Mouse (Mus musculus): ENCODE results near the gene Olfr221. TPM values are rescaled to one million over a fixed set of nuclear protein-coding genes. Genes with fewer than 3 reads are reported as not detected.

Gene Olfr221
- polyA plus RNA-seq, 2 experiments: not detected

- H3K36me3 ChIP-seq (ENCODE audit: control insufficient read depth, insufficient read depth, low read length): no peaks in the 10 kb centered on the region
- H3K9ac ChIP-seq (ENCODE audit: low read depth, low read length, severe bottlenecking): peak overlapping the region; percentile 83
- no peak for DNase-seq (ENCODE audit: low spot score)
- H3K27ac ChIP-seq (replicated peaks; ENCODE audit: low read depth, low read length): peak overlapping the region; percentile 99
- peak; percentile 7; the same call in 1 of the 2 replicates for ATAC-seq (ENCODE audit: low FRiP score, low read depth)
- 26% methylated on average over 12 of the region's 12 CpGs for WGBS
- peak overlapping the region; percentile 64 for H3K4me2 ChIP-seq (replicated peaks; ENCODE audit: low read depth, low read length, severe bottlenecking)
- peaks cover 34% of the 10 kb centered on the region for H3K4me1 ChIP-seq (ENCODE audit: control insufficient read depth, insufficient read depth, low read length)
- H3K4me3 ChIP-seq (replicated peaks; ENCODE audit: low read length): peak overlapping the region; percentile 50
- no peaks in the 10 kb centered on the region for H3K27me3 ChIP-seq (ENCODE audit: control insufficient read depth, insufficient read depth, low read length)
- TF ChIP-seq POLR2A (IDR thresholded peaks at IDR 0.05; ENCODE audit: borderline replicate concordance, extremely low read depth, insufficient read depth, insufficient read length): no peak
- H3K9me3 ChIP-seq (ENCODE audit: control insufficient read depth, low read length): no peaks in the 10 kb centered on the region
Observed at GRCm38 (mm10) chr14:52019051-52019589, 23.1 kb downstream of the Olfr221 start.

GRCm38 (mm10) chr14:52018248-52019050 is 23.8 kb downstream of the Olfr221 start:
- peak overlapping the region; percentile 83 for H3K9ac ChIP-seq (ENCODE audit: low read depth, low read length, severe bottlenecking)
- peak overlapping the region; percentile 64 for H3K4me2 ChIP-seq (replicated peaks; ENCODE audit: low read depth, low read length, severe bottlenecking)
- DNase-seq (ENCODE audit: low spot score) (no peak), ATAC-seq (ENCODE audit: low FRiP score, low read depth) (no peak)
- H3K9me3 ChIP-seq (ENCODE audit: control insufficient read depth, low read length): no peaks in the 10 kb centered on the region
- H3K4me3 ChIP-seq (replicated peaks; ENCODE audit: low read length): peak overlapping the region; percentile 50
- peak overlapping the region; percentile 99 for H3K27ac ChIP-seq (replicated peaks; ENCODE audit: low read depth, low read length)
- 90% methylated on average over 15 of the region's 15 CpGs for WGBS
- H3K27me3 ChIP-seq (ENCODE audit: control insufficient read depth, insufficient read depth, low read length): no peaks in the 10 kb centered on the region
- TF ChIP-seq POLR2A (IDR thresholded peaks at IDR 0.05; ENCODE audit: borderline replicate concordance, extremely low read depth, insufficient read depth, insufficient read length): no peak
- peaks cover 36% of the 10 kb centered on the region for H3K4me1 ChIP-seq (ENCODE audit: control insufficient read depth, insufficient read depth, low read length)
- no peaks in the 10 kb centered on the region for H3K36me3 ChIP-seq (ENCODE audit: control insufficient read depth, insufficient read depth, low read length)

DNA sequence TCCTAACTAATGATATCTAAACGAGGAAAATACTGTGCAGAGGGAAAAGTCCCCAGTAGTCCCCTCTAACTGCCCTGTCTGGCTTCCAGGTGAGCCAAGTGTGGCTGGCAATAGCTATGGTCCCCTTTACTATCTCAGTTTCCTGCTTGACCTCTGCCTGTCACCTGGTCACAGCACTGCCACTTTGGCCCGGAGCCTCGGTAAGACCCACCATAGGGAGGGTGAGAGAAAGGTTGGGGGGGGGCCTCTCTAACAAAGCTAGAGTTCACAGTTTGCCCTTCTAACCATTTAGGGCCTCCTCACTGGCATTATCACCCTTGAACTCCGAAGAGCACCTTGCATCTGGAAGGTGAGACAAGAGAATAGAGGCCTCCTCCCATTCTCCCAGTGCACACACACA is 24.6 kb downstream of the Olfr221 start:
- Histone ChIP-seq H3K27me3 (ENCODE audit: control insufficient read depth, insufficient read depth, low read length) (no peaks in the 10 kb centered on the region), H3K4me1 (ENCODE audit: control insufficient read depth, insufficient read depth, low read length) (peaks cover 37% of the 10 kb centered on the region), H3K27ac (replicated peaks; ENCODE audit: low read depth, low read length) (no peak overlapping the region), H3K36me3 (ENCODE audit: control insufficient read depth, insufficient read depth, low read length) (no peaks in the 10 kb centered on the region), H3K9ac (ENCODE audit: low read depth, low read length, severe bottlenecking) (no peak overlapping the region), H3K4me2 (replicated peaks; ENCODE audit: low read depth, low read length, severe bottlenecking) (no peak overlapping the region), H3K4me3 (replicated peaks; ENCODE audit: low read length) (no peak overlapping the region), H3K9me3 (ENCODE audit: control insufficient read depth, low read length) (no peaks in the 10 kb centered on the region)
- ATAC-seq (ENCODE audit: low FRiP score, low read depth) (no peak), DNase-seq (ENCODE audit: low spot score) (no peak)
- no peak for TF ChIP-seq POLR2A (IDR thresholded peaks at IDR 0.05; ENCODE audit: borderline replicate concordance, extremely low read depth, insufficient read depth, insufficient read length)
- WGBS: 78% methylated on average over 4 of the region's 4 CpGs

GRCm38 (mm10) chr14:52016625-52017405 is 25.4 kb downstream of the Olfr221 start:
- TF ChIP-seq POLR2A (IDR thresholded peaks at IDR 0.05; ENCODE audit: borderline replicate concordance, extremely low read depth, insufficient read depth, insufficient read length): no peak
- Histone ChIP-seq H3K27me3 (ENCODE audit: control insufficient read depth, insufficient read depth, low read length) (no peaks in the 10 kb centered on the region), H3K4me2 (replicated peaks; ENCODE audit: low read depth, low read length, severe bottlenecking) (no peak overlapping the region), H3K9me3 (ENCODE audit: control insufficient read depth, low read length) (no peaks in the 10 kb centered on the region), H3K36me3 (ENCODE audit: control insufficient read depth, insufficient read depth, low read length) (no peaks in the 10 kb centered on the region), H3K4me1 (ENCODE audit: control insufficient read depth, insufficient read depth, low read length) (peaks cover 33% of the 10 kb centered on the region), H3K4me3 (replicated peaks; ENCODE audit: low read length) (no peak overlapping the region), H3K9ac (ENCODE audit: low read depth, low read length, severe bottlenecking) (no peak overlapping the region), H3K27ac (replicated peaks; ENCODE audit: low read depth, low read length) (no peak overlapping the region)
- no peak for ATAC-seq (ENCODE audit: low FRiP score, low read depth)
- DNase-seq (ENCODE audit: low spot score): no peak
- 83% methylated on average over 13 of the region's 13 CpGs for WGBS

DNA sequence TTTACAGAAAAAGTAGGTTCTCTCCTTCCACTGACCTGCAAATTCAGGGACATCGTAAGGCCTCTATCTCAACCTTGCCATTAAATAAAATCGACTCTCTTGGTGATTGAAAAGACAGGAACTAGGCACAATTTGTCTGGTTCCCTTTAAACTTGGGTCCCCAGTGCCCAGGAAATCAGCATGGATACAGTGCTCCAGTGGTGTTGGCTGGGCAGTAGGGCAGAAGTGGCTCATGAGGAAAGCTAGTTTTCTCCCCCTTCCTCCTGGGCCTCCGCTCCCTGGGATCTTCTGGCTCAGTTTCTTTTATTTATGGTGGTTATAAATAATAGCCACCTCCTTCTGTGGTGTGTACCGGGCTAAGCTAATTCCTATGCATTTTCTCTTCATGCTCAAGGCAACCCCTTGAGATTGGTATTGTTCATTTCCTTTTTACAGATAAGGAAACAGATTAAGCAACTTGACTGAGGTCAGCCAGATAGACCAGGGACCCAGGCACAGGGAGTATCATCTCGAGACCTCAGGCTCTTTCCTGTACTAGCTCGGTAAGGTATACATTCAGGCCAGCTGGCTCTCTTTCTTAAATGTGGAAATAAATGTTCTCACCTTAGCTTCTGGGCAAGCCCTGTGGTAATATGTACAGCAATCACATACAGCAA is 26.7 kb downstream of the Olfr221 start, which contains the start of gene Tmem253:
Tmem253 (plus strand) TSS at position 214 of the 656 bp plus-strand sequence.
- DNase-seq (ENCODE audit: low spot score): no peak
- no peak for TF ChIP-seq POLR2A (IDR thresholded peaks at IDR 0.05; ENCODE audit: borderline replicate concordance, extremely low read depth, insufficient read depth, insufficient read length)
- no peaks in the 10 kb centered on the region for H3K9me3 ChIP-seq (ENCODE audit: control insufficient read depth, low read length)
- peak within 1 kb of the TSS; percentile 62 for H3K4me3 ChIP-seq (replicated peaks; ENCODE audit: low read length)
- peak within 1 kb of the TSS; percentile 90 for H3K27ac ChIP-seq (replicated peaks; ENCODE audit: low read depth, low read length)
- H3K4me1 ChIP-seq (ENCODE audit: control insufficient read depth, insufficient read depth, low read length): peaks cover 30% of the 10 kb centered on the region
- H3K4me2 ChIP-seq (replicated peaks; ENCODE audit: low read depth, low read length, severe bottlenecking): peak within 1 kb of the TSS; percentile 71
- no peak for ATAC-seq (ENCODE audit: low FRiP score, low read depth)
- no peaks in the 10 kb centered on the region for H3K27me3 ChIP-seq (ENCODE audit: control insufficient read depth, insufficient read depth, low read length)
- no peaks in the 10 kb centered on the region for H3K36me3 ChIP-seq (ENCODE audit: control insufficient read depth, insufficient read depth, low read length)
- H3K9ac ChIP-seq (ENCODE audit: low read depth, low read length, severe bottlenecking): peak within 1 kb of the TSS; percentile 80
- 36% methylated on average over 6 of the region's 6 CpGs for WGBS
